Mouse (Mus musculus) midbrain, embryonic 16.5 days (tissue): ENCODE measurements at regions not wholly inside any gene's neighbourhood (a gene's known extent, or its start where the extent isn't known, plus 50 kb on each side); places are given as distances from the start of the nearest gene placed in this dataset.

Experiments
- ATAC-seq: fragments of 200-750 bp; cut with Nextera tagmentation; 2 replicates; pipeline ENCODE4 v1.8.0; 2017; ENCODE audit warnings: moderate TSS enrichment
- H3K27ac ChIP-seq: fragments of 300-500 bp; sonication (generic); 2 replicates; pipeline ENCODE4 v1.5.1; 2014; ENCODE audit warnings: mild to moderate bottlenecking, low read length, mixed read lengths
- H3K27me3 ChIP-seq: fragments of 300-500 bp; sonication (generic); 2 replicates; pipeline ENCODE4 v1.6.1; 2014; ENCODE audit warnings: low read depth, low read length, mixed read lengths; ENCODE audit not compliant: control insufficient read depth, insufficient read depth
- H3K36me3 ChIP-seq: fragments of 300-500 bp; sonication (generic); 2 replicates; pipeline ENCODE4 v1.6.1; 2014; ENCODE audit warnings: mild to moderate bottlenecking, low read length, moderate library complexity, mixed read lengths; ENCODE audit not compliant: control insufficient read depth, insufficient read depth
- H3K4me1 ChIP-seq: fragments of 300-500 bp; sonication (generic); 2 replicates; pipeline ENCODE4 v1.6.1; 2014; ENCODE audit warnings: mild to moderate bottlenecking, low read length, mixed read lengths; ENCODE audit not compliant: control insufficient read depth, insufficient read depth
- H3K4me2 ChIP-seq: fragments of 300-500 bp; sonication (generic); 2 replicates; pipeline ENCODE4 v1.6.1; 2014; ENCODE audit warnings: mild to moderate bottlenecking, low read length, mixed read lengths
- H3K4me3 ChIP-seq: fragments of 300-500 bp; sonication (generic); 2 replicates; pipeline ENCODE4 v1.5.1; 2014; ENCODE audit warnings: low read depth, mild to moderate bottlenecking, low read length, moderate library complexity, mixed read lengths
- H3K9ac ChIP-seq: fragments of 300-500 bp; sonication (generic); 2 replicates; pipeline ENCODE4 v1.6.1; 2014; ENCODE audit warnings: low read depth, low read length, mixed read lengths
- H3K9me3 ChIP-seq: fragments of 300-500 bp; sonication (generic); replicated peaks from 2 replicates; pipeline ENCODE4 v1.6.1; 2014; ENCODE audit warnings: mild to moderate bottlenecking, low read length, mixed read lengths; ENCODE audit not compliant: control insufficient read depth, poor library complexity, severe bottlenecking
- WGBS: fragments of 180-500 bp; shearing (Covaris S2); extraction: QIAGEN DNeasy Blood & Tissue Kit; methylation state at CpG from one replicate; pipeline ENCODE4 v1.1.7; 2014; 5-methylcytosine and 5-hydroxymethylcytosine counted together

DNA sequence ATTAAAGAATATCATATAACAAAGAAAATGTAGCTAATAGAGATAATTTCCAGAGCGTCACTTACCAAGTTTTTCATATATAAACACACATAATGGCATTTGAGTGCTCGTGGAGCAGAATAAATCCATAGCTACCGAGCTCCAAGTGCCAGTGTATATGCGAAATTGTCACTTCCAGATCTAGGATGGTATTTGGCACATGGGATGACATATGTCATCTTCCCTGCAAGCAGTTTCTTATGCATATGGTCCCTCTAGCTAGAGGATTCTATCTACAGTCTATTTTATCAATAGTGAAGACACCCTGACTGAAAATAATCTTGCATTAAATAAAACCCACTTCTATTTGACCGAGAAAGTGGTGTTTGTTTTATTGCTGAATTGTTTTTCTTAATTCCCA is 109.6 kb upstream of the Cdh6 start:
- no peaks in the 10 kb centered on the region for H3K27me3 ChIP-seq
- no peak overlapping the region for H3K4me3 ChIP-seq
- H3K9me3 ChIP-seq, result no peaks in the 10 kb centered on the region
- WGBS, result 91% methylated on average over 5 of the region's 5 CpGs
- H3K27ac ChIP-seq, result no peak overlapping the region
- H3K36me3 ChIP-seq, result no peaks in the 10 kb centered on the region
- no peak for ATAC-seq
- H3K4me1 ChIP-seq, result peaks cover 4% of the 10 kb centered on the region; the same call in 1 of the 2 replicates
- no peak overlapping the region for H3K4me2 ChIP-seq
- H3K9ac ChIP-seq, result no peak overlapping the region

DNA sequence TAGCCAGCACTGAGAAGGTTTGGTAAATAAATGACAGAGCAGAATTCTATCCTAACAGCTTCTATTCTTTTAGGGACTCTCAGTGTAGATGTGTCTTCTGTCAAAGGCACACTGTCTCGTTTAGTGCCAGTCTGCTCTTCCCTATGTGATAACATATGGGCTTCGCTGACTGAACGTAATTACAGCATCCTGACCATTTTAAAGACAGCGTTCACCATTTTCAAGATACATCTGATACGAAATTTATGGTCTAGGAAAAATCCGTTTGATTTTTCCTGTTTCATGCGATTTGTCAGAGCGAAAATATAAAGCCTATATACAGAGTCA is 103.4 kb upstream of the Cdh6 start:
- Histone ChIP-seq H3K9ac (no peak overlapping the region), H3K4me3 (no peak overlapping the region), H3K9me3 (no peaks in the 10 kb centered on the region), H3K27ac (no peak overlapping the region), H3K4me2 (no peak overlapping the region), H3K27me3 (no peaks in the 10 kb centered on the region), H3K4me1 (peaks cover 3% of the 10 kb centered on the region; the same call in 1 of the 2 replicates), H3K36me3 (no peaks in the 10 kb centered on the region)
- 0 out of 2 replicates have a peak, but pooled peaks have one; percentile 45 for ATAC-seq
- WGBS, result 79% methylated on average over 8 of the region's 8 CpGs

DNA sequence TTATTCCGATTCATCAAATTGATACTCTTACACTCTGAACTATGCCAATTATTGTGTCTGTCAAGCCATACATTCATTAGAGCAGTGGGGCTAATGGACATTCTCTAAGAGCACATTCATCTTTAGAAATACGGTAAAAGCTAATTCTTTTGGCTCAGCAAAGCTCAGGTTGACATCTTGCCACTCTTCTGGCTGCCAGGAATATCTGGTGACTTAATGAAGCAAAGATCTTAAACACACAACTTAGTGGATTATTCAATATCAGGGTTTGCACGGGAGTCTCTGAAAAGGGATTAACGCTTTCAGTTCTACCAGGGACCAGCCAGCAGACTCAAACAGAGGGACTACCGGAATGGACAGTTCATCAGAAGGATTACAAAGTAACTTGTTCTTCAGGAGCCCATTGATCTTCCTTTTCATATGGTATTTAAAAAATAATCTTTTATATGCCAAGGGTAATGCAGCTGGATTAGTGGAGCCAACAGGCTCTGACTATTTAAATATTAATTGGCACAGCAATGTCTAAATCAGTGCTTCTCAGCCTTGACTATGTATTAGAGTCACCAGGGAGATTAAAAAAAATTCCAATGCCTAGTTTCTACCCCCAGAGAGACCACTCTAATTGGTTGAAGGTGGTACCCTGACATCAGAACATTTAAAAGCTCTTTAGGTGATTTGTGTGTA is 102.9 kb upstream of the Cdh6 start:
- H3K36me3 ChIP-seq, result no peaks in the 10 kb centered on the region
- no peak overlapping the region for H3K27ac ChIP-seq
- 18% methylated on average over 5 of the region's 5 CpGs for WGBS
- H3K27me3 ChIP-seq, result no peaks in the 10 kb centered on the region
- no peak overlapping the region for H3K4me2 ChIP-seq
- peak; percentile 68; the same call in 1 of the 2 replicates for ATAC-seq
- peaks cover 3% of the 10 kb centered on the region; the same call in 1 of the 2 replicates for H3K4me1 ChIP-seq
- H3K9me3 ChIP-seq, result no peaks in the 10 kb centered on the region
- no peak overlapping the region for H3K4me3 ChIP-seq
- H3K9ac ChIP-seq, result no peak overlapping the region

DNA sequence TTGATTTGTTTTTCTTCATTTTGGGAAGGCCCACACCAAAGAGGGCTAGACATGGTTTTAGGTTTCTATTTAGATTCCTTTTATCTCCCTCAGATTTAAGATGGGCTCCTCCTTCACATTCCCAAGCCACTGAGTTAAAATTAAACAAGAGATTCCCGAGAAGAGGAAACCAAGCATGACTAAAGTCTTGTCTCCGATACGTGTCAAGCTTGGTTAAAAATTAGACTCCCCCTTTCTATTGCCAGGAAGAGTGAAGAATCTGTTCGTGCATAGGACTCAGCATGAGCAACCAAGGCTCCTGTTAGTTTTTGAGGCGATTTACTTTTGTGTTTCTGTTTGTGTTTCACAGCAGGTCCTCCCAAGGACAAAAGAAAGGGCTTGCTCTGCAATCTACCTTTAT is 101.9 kb upstream of the Cdh6 start:
- H3K9ac ChIP-seq, result no peak overlapping the region
- H3K27me3 ChIP-seq, result no peaks in the 10 kb centered on the region
- whole genome bisulfite sequencing, result 10% methylated on average over 5 of the region's 5 CpGs
- H3K4me1 ChIP-seq, result peaks cover 3% of the 10 kb centered on the region; the same call in 1 of the 2 replicates
- no peak overlapping the region for H3K4me2 ChIP-seq
- H3K27ac ChIP-seq, result no peak overlapping the region
- H3K4me3 ChIP-seq, result no peak overlapping the region
- ATAC-seq, result no peak
- no peaks in the 10 kb centered on the region for H3K9me3 ChIP-seq
- H3K36me3 ChIP-seq, result no peaks in the 10 kb centered on the region

DNA sequence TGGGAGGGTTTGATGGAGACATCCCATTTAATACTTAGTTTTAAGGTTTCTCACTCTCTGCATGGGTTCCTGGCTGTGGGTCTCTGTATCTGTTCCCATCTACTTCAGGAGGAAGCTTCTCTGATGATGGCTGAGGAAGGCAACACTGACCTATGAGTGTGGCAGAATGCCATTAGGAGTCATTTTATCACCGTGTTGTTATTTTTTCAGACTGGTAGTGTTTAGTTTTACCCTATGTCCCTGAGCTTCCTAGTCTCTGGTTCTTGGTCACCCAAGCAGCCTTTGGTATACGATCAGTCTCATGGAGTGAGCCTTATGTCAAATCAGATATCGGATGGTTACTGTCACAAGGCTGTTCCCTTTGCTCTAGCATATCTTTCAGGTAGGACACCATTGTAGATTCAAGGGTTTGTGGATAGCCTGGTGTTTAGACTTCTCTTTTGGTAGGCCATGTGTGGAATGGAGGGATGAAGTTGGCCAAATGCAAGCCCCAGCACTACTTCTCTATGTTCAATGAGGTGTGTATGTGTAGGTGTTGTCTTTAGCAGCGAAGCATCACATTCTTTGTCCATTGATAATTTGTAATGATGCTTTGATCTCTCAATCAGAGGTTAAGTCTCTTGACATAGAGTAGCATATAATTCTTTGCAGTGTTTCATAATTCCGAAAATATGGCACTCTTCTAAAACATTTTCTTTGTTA is 101.0 kb upstream of the Cdh6 start:
- no peaks in the 10 kb centered on the region for H3K27me3 ChIP-seq
- no peak overlapping the region for H3K4me3 ChIP-seq
- WGBS, result 90% methylated on average over 5 of the region's 5 CpGs
- H3K36me3 ChIP-seq, result no peaks in the 10 kb centered on the region
- H3K4me1 ChIP-seq, result peaks cover 3% of the 10 kb centered on the region; the same call in 1 of the 2 replicates
- no peaks in the 10 kb centered on the region for H3K9me3 ChIP-seq
- H3K9ac ChIP-seq, result no peak overlapping the region
- no peak overlapping the region for H3K4me2 ChIP-seq
- no peak overlapping the region for H3K27ac ChIP-seq
- no peak for ATAC-seq

DNA sequence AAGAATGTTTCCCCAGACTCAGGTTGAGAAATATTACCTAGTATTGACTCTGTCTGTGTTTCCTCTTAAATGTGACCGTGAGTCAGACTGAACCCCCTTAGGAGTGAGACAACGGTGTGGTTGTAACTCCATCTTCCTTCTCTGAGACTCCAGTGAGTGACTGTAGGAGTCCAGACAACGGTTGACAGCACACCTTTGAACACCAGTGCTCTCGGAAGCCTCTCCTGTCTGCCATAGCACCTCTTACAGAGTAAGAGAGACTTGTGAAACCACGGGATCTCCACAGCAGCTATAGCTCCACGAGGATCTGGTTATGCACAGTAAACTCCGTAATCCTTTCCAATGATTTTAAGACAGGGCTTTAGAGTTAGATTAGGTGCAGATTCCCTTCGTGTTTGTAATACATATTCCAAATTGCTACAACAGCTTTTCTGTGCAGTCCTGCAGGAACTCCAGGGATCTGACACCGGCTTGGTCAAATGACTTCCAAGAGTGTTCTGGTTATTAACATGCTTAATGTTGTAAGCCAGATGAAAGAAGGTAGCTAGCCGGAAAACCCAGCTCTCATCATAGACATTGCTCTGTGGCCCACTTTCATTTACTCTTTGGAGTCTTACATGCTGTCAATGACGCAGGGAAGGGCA is 72.7 kb upstream of the Cdh6 start:
- no peak for ATAC-seq
- WGBS, result 89% methylated on average over 11 of the region's 11 CpGs
- H3K9ac ChIP-seq, result no peak overlapping the region
- H3K36me3 ChIP-seq, result no peaks in the 10 kb centered on the region
- H3K4me3 ChIP-seq, result no peak overlapping the region
- H3K4me1 ChIP-seq, result no peaks in the 10 kb centered on the region
- no peaks in the 10 kb centered on the region for H3K27me3 ChIP-seq
- H3K9me3 ChIP-seq, result no peaks in the 10 kb centered on the region
- H3K27ac ChIP-seq, result no peak overlapping the region
- H3K4me2 ChIP-seq, result no peak overlapping the region

DNA sequence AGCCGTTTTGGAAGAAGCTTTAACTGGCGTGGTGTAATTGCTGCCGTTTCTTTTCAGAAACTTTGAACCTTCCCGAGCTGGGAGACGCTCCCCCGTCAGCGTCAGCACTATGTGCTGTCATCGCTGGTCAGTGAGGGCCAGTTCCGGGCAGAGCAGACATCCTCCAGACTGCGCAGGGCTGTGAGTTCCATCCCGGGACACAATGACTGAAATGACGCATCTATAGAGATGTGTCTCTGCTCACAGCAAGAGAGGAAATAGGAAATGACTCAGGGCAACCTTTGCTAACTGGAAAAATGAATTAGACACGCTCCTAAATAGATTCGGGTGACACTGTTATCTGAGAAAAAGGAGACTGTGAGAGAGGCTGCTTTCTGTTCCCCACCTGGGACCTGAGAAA is 70.8 kb upstream of the Cdh6 start:
- Histone ChIP-seq H3K36me3 (no peaks in the 10 kb centered on the region), H3K9me3 (no peaks in the 10 kb centered on the region), H3K4me1 (no peaks in the 10 kb centered on the region), H3K27ac (no peak overlapping the region), H3K4me3 (no peak overlapping the region), H3K9ac (no peak overlapping the region), H3K4me2 (peak overlapping the region; percentile 19; the same call in 1 of the 2 replicates), H3K27me3 (no peaks in the 10 kb centered on the region)
- WGBS, result 47% methylated on average over 14 of the region's 14 CpGs
- 0 out of 2 replicates have a peak, but pooled peaks have one; percentile 48 for ATAC-seq

DNA sequence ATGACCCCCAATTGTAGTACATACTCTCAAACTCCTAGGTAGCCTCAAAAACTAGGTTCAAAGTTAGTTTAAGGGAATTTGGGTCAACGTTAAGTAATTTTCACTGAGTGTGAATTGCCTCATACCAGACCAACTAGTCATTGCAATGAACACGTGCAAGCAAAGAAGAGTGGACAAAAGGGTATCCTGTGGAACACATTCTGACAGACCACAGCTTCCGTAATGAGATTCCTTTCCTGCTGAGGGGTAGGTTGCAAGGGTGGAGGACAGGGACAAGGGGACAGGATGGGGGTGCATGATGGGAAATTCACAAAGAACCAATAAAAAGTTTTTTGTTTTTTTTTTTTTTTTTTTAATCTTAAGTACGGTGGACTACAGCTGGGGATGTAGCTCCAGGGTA is 70.1 kb upstream of the Cdh6 start:
- Histone ChIP-seq H3K9me3 (no peaks in the 10 kb centered on the region), H3K4me3 (no peak overlapping the region), H3K4me2 (no peak overlapping the region), H3K9ac (no peak overlapping the region), H3K27me3 (no peaks in the 10 kb centered on the region), H3K27ac (no peak overlapping the region), H3K36me3 (no peaks in the 10 kb centered on the region), H3K4me1 (no peaks in the 10 kb centered on the region)
- ATAC-seq, result no peak
- WGBS, result 79% methylated on average over 4 of the region's 4 CpGs

DNA sequence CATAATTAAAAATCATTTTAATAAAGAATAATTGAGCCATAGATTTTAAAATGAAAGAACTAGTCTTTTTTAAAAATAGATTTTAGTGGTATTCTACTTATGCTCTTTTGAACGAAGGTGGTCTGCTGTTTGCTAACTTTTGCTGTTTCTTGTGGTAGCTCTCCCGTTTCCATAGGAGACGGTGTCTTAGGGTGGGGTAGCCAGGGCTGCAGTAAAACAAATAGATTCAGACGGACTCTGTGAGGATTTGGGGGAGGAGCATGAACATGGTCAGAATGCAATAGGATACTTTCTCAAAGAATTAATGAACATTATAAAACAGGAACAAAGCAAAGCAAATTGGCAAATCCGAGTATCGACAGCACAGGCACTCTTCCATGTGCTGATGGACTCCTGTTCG is 67.5 kb upstream of the Cdh6 start:
- H3K9me3 ChIP-seq, result no peaks in the 10 kb centered on the region
- WGBS, result 48% methylated on average over 7 of the region's 7 CpGs
- ATAC-seq, result no peak

More for the DNA sequence above, 67.5 kb upstream of the Cdh6 start:
- Histone ChIP-seq H3K4me1 (no peaks in the 10 kb centered on the region), H3K36me3 (no peaks in the 10 kb centered on the region), H3K4me2 (no peak overlapping the region), H3K27me3 (no peaks in the 10 kb centered on the region), H3K27ac (no peak overlapping the region), H3K4me3 (no peak overlapping the region), H3K9ac (no peak overlapping the region)
